Mouse (Mus musculus): ENCODE data around the gene Zfp113. TPM values are rescaled to one million over a fixed set of nuclear protein-coding genes. Genes with fewer than 3 reads are reported as not detected.

Zfp113 gene
- total RNA-seq, 2 experiments from 2014 or later = 10.7 to 13.4 TPM

DNA sequence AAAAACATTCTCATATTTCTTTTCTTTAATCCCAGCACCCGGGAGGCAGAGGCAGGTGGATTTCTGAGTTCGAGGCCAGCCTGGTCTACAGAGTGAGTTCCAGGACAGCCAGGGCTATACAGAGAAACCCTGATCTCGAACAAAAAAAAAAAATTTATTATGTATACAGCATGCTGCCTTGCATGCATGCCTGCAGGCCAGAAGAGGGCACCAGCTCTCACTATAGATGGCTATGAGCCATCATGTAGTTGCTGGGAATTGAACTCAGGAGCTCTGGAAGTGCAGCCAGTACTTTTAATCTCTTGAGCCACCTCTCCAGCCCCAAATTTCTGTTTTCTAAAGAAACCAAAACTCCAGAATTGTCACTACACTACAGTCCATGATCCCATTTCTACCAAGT, 65.3 kb downstream of the Zfp113 start:
- intact Hi-C loops (cut with DNase I) = loop anchor here (10.0 kb wide), 1 partner anchor 295 kb away; no protein-coding TSS in a partner anchor
- DNase-seq (ENCODE audit: extremely low spot score in 1 of 2, low spot score in 2 of 2) = no peak
- Histone ChIP-seq H3K4me3 (no peak overlapping the region), H3K27ac (no peak overlapping the region)
- peak; percentile 50 for TF ChIP-seq CTCF (IDR thresholded peaks at IDR 0.05)

Small RNA genes within 50 kb of the gene (microRNA-seq; reads per million reads assigned to microRNA genes)
- 292 to 308 reads per million in 2 experiments for gene Mir106b
- 38.0 to 38.7 reads per million in 2 experiments for gene Mir25
- gene Mir93 = 1,284 to 1,394 reads per million in 2 experiments

Other genes with a start within 250 kb of the Zfp113 start
- gene Cyp3a13, start 234.1 kb downstream of the Zfp113 start, total RNA-seq (2021) = under 1 TPM in 1 of 2 experiments, not detected in 1; 0.14 TPM
- gene Gjc3, start 192.6 kb downstream of the Zfp113 start, total RNA-seq (2021) = 10 to 100 TPM; 17.1 to 17.6 TPM
- gene Azgp1, start 174.2 kb downstream of the Zfp113 start, total RNA-seq (2021) = not detected
- gene Smok3a, start 134.5 kb downstream of the Zfp113 start, total RNA-seq (2021) = not detected
- not detected for gene Smok3b, start 134.3 kb downstream of the Zfp113 start, total RNA-seq (2021)
- not detected for gene Smok3c, start 102.5 kb downstream of the Zfp113 start, total RNA-seq (2021)
- gene Zkscan1, start 70.7 kb downstream of the Zfp113 start, total RNA-seq (2021) = 10 to 100 TPM; 39.1 to 42.2 TPM
- gene Zscan21, start 38.8 kb downstream of the Zfp113 start, total RNA-seq (2021) = 10 to 100 TPM; 14.7 to 16.5 TPM
- gene Cops6, start 5.3 kb upstream of the Zfp113 start, total RNA-seq (2021) = 100 to 1,000 TPM; 125 to 136 TPM
- 10 to 100 TPM; 24.5 to 28.5 TPM for gene Ap4m1, start 16.3 kb upstream of the Zfp113 start, total RNA-seq (2021)
- 10 to 100 TPM; 16.0 to 18.9 TPM for gene Mcm7, start 16.7 kb upstream of the Zfp113 start, total RNA-seq (2021)
- 10 to 100 TPM; 43.8 to 45.2 TPM for gene Taf6, start 31.7 kb upstream of the Zfp113 start, total RNA-seq (2021)
- 10 to 100 TPM; 13.5 to 17.1 TPM for gene Cnpy4, start 31.7 kb upstream of the Zfp113 start, total RNA-seq (2021)
- gene Mblac1, start 38.6 kb upstream of the Zfp113 start, total RNA-seq (2021) = 1 to 10 TPM; 7.8 to 9.3 TPM
- gene Nxpe5, start 70.2 kb upstream of the Zfp113 start, total RNA-seq (2021) = under 1 TPM in 1 of 2 experiments, not detected in 1; 0.14 TPM
- 10 to 100 TPM; 47.7 to 49.6 TPM for gene Lamtor4, start 99.7 kb upstream of the Zfp113 start, total RNA-seq (2021)
- 10 to 100 TPM; 64.2 to 67.8 TPM for gene BC037034, start 108.3 kb upstream of the Zfp113 start, total RNA-seq (2021)
- gene Gal3st4, start 117.1 kb upstream of the Zfp113 start, total RNA-seq (2021) = 1 to 10 TPM; 3.2 to 3.3 TPM
- gene Gm43720, start 124.2 kb upstream of the Zfp113 start, total RNA-seq (2021) = under 1 TPM in 1 of 2 experiments, not detected in 1; 0.09 TPM
- gene Gpc2, start 124.3 kb upstream of the Zfp113 start, total RNA-seq (2021) = 1 to 10 TPM in 1 of 2 experiments, under 1 TPM in 1; 0.61 to 1.9 TPM
- gene Stag3, start 124.5 kb upstream of the Zfp113 start, total RNA-seq (2021) = under 1 TPM; 0.65 to 0.68 TPM
- gene Pvrig, start 186.2 kb upstream of the Zfp113 start, total RNA-seq (2021) = not detected